Mouse (Mus musculus): ENCODE data around the gene Gm10772. TPM values are rescaled to one million over a fixed set of nuclear protein-coding genes. Genes with fewer than 3 reads are reported as not detected.
"Not testable (repeated sequence)": the region's sequence is repeated elsewhere in the genome, so short reads cannot be mapped to it uniquely, and the experiment has no call there.

Gm10772 gene
- not detected in 2 replicates for polyA plus RNA-seq (2014; fragmentation: Nextera tagmentation; extraction: Ambion mirVana)

- H3K9ac ChIP-seq (ENCODE audit: low read length); H3K4me2 ChIP-seq (ENCODE audit: low read depth, severe bottlenecking); H3K27ac ChIP-seq (replicated peaks; ENCODE audit: low read depth, low read length); H3K9me3 ChIP-seq (ENCODE audit: control insufficient read depth, low read length); DNase-seq (ENCODE audit: low spot score); H3K4me1 ChIP-seq (ENCODE audit: control insufficient read depth, insufficient read depth, low read length); H3K4me3 ChIP-seq (ENCODE audit: low read depth, low read length); H3K27me3 ChIP-seq (ENCODE audit: control insufficient read depth, insufficient read depth, low read length); ATAC-seq (ENCODE audit: insufficient number of reproducible peaks, low FRiP score, low TSS enrichment, low read depth); H3K36me3 ChIP-seq (ENCODE audit: control insufficient read depth, insufficient read depth, low read length): not testable (repeated sequence)
- no CpG with 5 or more reads among the region's 3 CpGs for WGBS
Observed at GRCm38 (mm10) chr13:66227473-66227872, at the start of gene Gm10772. Gene Gm10772, minus strand, starts transcription at chr13:66227573.

GRCm38 (mm10) chr13:66263914-66264313 is 36.5 kb upstream of the Gm10772 start:
- not testable (repeated sequence) for ATAC-seq (ENCODE audit: insufficient number of reproducible peaks, low FRiP score, low TSS enrichment, low read depth); H3K4me3 ChIP-seq (ENCODE audit: low read depth, low read length); H3K27me3 ChIP-seq (ENCODE audit: control insufficient read depth, insufficient read depth, low read length); H3K4me2 ChIP-seq (ENCODE audit: low read depth, severe bottlenecking); DNase-seq (ENCODE audit: low spot score); H3K9ac ChIP-seq (ENCODE audit: low read length); H3K4me1 ChIP-seq (ENCODE audit: control insufficient read depth, insufficient read depth, low read length); H3K9me3 ChIP-seq (ENCODE audit: control insufficient read depth, low read length); H3K36me3 ChIP-seq (ENCODE audit: control insufficient read depth, insufficient read depth, low read length); H3K27ac ChIP-seq (replicated peaks; ENCODE audit: low read depth, low read length)
- WGBS = no CpG with 5 or more reads among the region's 1 CpGs

- not testable (repeated sequence) for H3K9me3 ChIP-seq (ENCODE audit: control insufficient read depth, low read length); DNase-seq (ENCODE audit: low spot score); H3K4me2 ChIP-seq (ENCODE audit: low read depth, severe bottlenecking); H3K27ac ChIP-seq (replicated peaks; ENCODE audit: low read depth, low read length); H3K4me1 ChIP-seq (ENCODE audit: control insufficient read depth, insufficient read depth, low read length); ATAC-seq (ENCODE audit: insufficient number of reproducible peaks, low FRiP score, low TSS enrichment, low read depth); H3K36me3 ChIP-seq (ENCODE audit: control insufficient read depth, insufficient read depth, low read length); H3K9ac ChIP-seq (ENCODE audit: low read length); H3K27me3 ChIP-seq (ENCODE audit: control insufficient read depth, insufficient read depth, low read length); H3K4me3 ChIP-seq (ENCODE audit: low read depth, low read length)
- 87% methylated on average over 3 of the region's 7 CpGs for WGBS
Observed at GRCm38 (mm10) chr13:66263141-66263540, 35.8 kb upstream of the Gm10772 start.

GRCm38 (mm10) chr13:66214349-66214748 is 13.0 kb downstream of the Gm10772 start:
- no CpG with 5 or more reads among the region's 11 CpGs for WGBS
- Histone ChIP-seq H3K36me3 (ENCODE audit: control insufficient read depth, insufficient read depth, low read length) (no peaks in the 10 kb centered on the region), H3K4me3 (ENCODE audit: low read depth, low read length) (no peak overlapping the region), H3K9ac (ENCODE audit: low read length) (no peak overlapping the region), H3K27me3 (ENCODE audit: control insufficient read depth, insufficient read depth, low read length) (no peaks in the 10 kb centered on the region), H3K4me1 (ENCODE audit: control insufficient read depth, insufficient read depth, low read length) (no peaks in the 10 kb centered on the region), H3K4me2 (ENCODE audit: low read depth, severe bottlenecking) (no peak overlapping the region), H3K27ac (replicated peaks; ENCODE audit: low read depth, low read length) (no peak overlapping the region), H3K9me3 (ENCODE audit: control insufficient read depth, low read length) (no peaks in the 10 kb centered on the region)
- no peak for DNase-seq (ENCODE audit: low spot score)
- ATAC-seq (ENCODE audit: insufficient number of reproducible peaks, low FRiP score, low TSS enrichment, low read depth) = no peak

GRCm38 (mm10) chr13:66213811-66214210 is 13.6 kb downstream of the Gm10772 start:
- not testable (repeated sequence) for H3K4me2 ChIP-seq (ENCODE audit: low read depth, severe bottlenecking); H3K4me3 ChIP-seq (ENCODE audit: low read depth, low read length); H3K4me1 ChIP-seq (ENCODE audit: control insufficient read depth, insufficient read depth, low read length); H3K9me3 ChIP-seq (ENCODE audit: control insufficient read depth, low read length); H3K9ac ChIP-seq (ENCODE audit: low read length); H3K27ac ChIP-seq (replicated peaks; ENCODE audit: low read depth, low read length); H3K36me3 ChIP-seq (ENCODE audit: control insufficient read depth, insufficient read depth, low read length); ATAC-seq (ENCODE audit: insufficient number of reproducible peaks, low FRiP score, low TSS enrichment, low read depth); DNase-seq (ENCODE audit: low spot score); H3K27me3 ChIP-seq (ENCODE audit: control insufficient read depth, insufficient read depth, low read length)
- WGBS = no CpG with 5 or more reads among the region's 1 CpGs

- not testable (repeated sequence) for DNase-seq (ENCODE audit: low spot score); H3K9ac ChIP-seq (ENCODE audit: low read length); H3K27ac ChIP-seq (replicated peaks; ENCODE audit: low read depth, low read length); H3K4me1 ChIP-seq (ENCODE audit: control insufficient read depth, insufficient read depth, low read length); ATAC-seq (ENCODE audit: insufficient number of reproducible peaks, low FRiP score, low TSS enrichment, low read depth); H3K4me3 ChIP-seq (ENCODE audit: low read depth, low read length); H3K36me3 ChIP-seq (ENCODE audit: control insufficient read depth, insufficient read depth, low read length); H3K9me3 ChIP-seq (ENCODE audit: control insufficient read depth, low read length); H3K4me2 ChIP-seq (ENCODE audit: low read depth, severe bottlenecking); H3K27me3 ChIP-seq (ENCODE audit: control insufficient read depth, insufficient read depth, low read length)
- 89% methylated on average over 4 of the region's 12 CpGs for WGBS
Observed at GRCm38 (mm10) chr13:66179172-66179571, 48.2 kb downstream of the Gm10772 start.

Other genes with a start within 250 kb of the Gm10772 start
- not detected in 2 replicates for gene Gm10324, start 108.0 kb downstream of the Gm10772 start, polyA plus RNA-seq (2014; fragmentation: Nextera tagmentation; extraction: Ambion mirVana)
- gene 2410141K09Rik, start 213.5 kb upstream of the Gm10772 start, polyA plus RNA-seq (2014; fragmentation: Nextera tagmentation; extraction: Ambion mirVana) = not detected in 2 replicates